Mouse (Mus musculus) midbrain, embryonic 15.5 days (tissue): ENCODE measurements around the gene Nol11. TPM values are rescaled to one million over a fixed set of nuclear protein-coding genes. Genes with fewer than 3 reads are reported as not detected.
A peak's percentile ranks its signal among the peaks of the same experiment; 100 is the strongest.
"Not testable (repeated sequence)": the region's sequence is repeated elsewhere in the genome, so short reads cannot be mapped to it uniquely, and the experiment has no call there.

Experiments used
- ATAC-seq: fragments of 200-750 bp; cut with Nextera tagmentation; replicated peaks from 2 replicates; pipeline ENCODE4 v1.8.0; 2017; ENCODE audit warnings: moderate TSS enrichment
- H3K27ac ChIP-seq: fragments of 300-500 bp; sonication (generic); 2 replicates; pipeline ENCODE4 v1.5.1; 2015; ENCODE audit warnings: mild to moderate bottlenecking, inconsistent platforms
- H3K27me3 ChIP-seq: fragments of 300-500 bp; sonication (generic); replicated peaks from 2 replicates; pipeline ENCODE4 v1.6.1; 2015; ENCODE audit warnings: inconsistent platforms
- H3K36me3 ChIP-seq: fragments of 300-500 bp; sonication (generic); replicated peaks from 2 replicates; pipeline ENCODE4 v1.6.1; 2015; ENCODE audit warnings: inconsistent platforms
- H3K4me1 ChIP-seq: fragments of 300-500 bp; sonication (generic); 2 replicates; pipeline ENCODE4 v1.6.1; 2015; ENCODE audit warnings: inconsistent platforms
- H3K4me2 ChIP-seq: fragments of 300-500 bp; sonication (generic); 2 replicates; pipeline ENCODE4 v1.6.1; 2015; ENCODE audit warnings: inconsistent platforms, mild to moderate bottlenecking, moderate library complexity
- H3K4me3 ChIP-seq: fragments of 300-500 bp; sonication (generic); 2 replicates; pipeline ENCODE4 v1.5.1; 2015; ENCODE audit warnings: mild to moderate bottlenecking, inconsistent platforms
- H3K9ac ChIP-seq: fragments of 300-500 bp; sonication (generic); 2 replicates; pipeline ENCODE4 v1.6.1; 2015; ENCODE audit warnings: mild to moderate bottlenecking, inconsistent platforms
- H3K9me3 ChIP-seq: fragments of 300-500 bp; sonication (generic); 2 replicates; pipeline ENCODE4 v1.6.1; 2016; ENCODE audit warnings: inconsistent platforms
- WGBS: fragments of 180-500 bp; shearing (Covaris S2); methylation state at CpG from one replicate; pipeline ENCODE4 v1.1.7; 2015; ENCODE audit warnings: mixed read lengths; 5-methylcytosine and 5-hydroxymethylcytosine counted together
- polyA plus RNA-seq: library from polyadenylated mRNA; unstranded; fragments of >200 nt; fragmentation: Nextera tagmentation; extraction: Ambion mirVana; gene quantifications from 2 replicates; pipeline ENCODE4 v1.2.1, GENCODE M21; 2015

Gene Nol11
- polyA plus RNA-seq, 1 experiment from 2014 or later: 54.5 TPM

DNA sequence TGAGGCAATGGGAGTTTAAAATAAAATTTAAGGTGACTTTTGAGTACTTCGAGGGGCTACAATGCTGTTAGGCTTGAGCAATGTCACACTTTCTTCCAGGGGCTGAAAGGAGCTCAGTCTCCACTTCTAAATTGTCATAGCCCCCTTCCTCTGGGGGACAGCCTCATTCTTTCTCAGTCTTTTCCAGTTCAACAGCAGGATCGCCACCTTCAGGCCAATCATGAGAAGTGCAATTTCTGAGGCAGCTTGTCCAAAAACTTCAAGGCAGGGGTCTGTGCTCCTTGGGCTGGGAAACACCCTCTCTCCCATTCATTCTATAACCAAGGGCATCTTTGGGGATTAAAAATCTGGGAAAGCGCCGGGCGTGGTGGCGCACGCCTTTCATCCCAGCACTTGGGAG, 37.4 kb downstream of the Nol11 start:
- Histone ChIP-seq H3K27me3 (no peaks in the 10 kb centered on the region), H3K27ac (no peak overlapping the region), H3K4me3 (no peak overlapping the region), H3K9me3 (no peaks in the 10 kb centered on the region), H3K4me1 (no peaks in the 10 kb centered on the region), H3K36me3 (no peaks in the 10 kb centered on the region), H3K9ac (no peak overlapping the region), H3K4me2 (no peak overlapping the region)
- no peak for ATAC-seq
- 81% methylated on average over 7 of the region's 7 CpGs for WGBS

DNA sequence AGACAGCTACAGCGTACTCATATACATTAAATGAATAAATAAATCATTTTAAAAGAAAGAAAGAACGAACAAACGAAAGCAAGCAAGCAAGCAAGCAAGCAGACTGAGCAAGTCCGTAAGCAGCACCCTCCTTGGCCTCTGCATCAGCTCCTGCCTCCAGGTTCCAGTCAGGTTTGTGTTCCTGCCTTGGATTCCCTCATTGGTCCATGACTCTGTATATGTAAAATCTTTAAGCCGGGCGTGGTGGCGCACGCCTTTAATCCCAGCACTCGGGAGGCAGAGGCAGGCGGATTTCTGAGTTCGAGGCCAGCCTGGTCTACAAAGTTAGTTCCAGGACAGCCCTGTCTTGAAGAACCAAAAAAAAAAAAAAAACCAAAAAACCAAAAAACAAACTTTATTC, 45.2 kb downstream of the Nol11 start:
- not testable (repeated sequence) for H3K4me1 ChIP-seq, ATAC-seq, H3K9me3 ChIP-seq, H3K4me3 ChIP-seq, H3K9ac ChIP-seq, H3K27me3 ChIP-seq, H3K27ac ChIP-seq, H3K4me2 ChIP-seq, H3K36me3 ChIP-seq
- 97% methylated on average over 11 of the region's 11 CpGs for WGBS

DNA sequence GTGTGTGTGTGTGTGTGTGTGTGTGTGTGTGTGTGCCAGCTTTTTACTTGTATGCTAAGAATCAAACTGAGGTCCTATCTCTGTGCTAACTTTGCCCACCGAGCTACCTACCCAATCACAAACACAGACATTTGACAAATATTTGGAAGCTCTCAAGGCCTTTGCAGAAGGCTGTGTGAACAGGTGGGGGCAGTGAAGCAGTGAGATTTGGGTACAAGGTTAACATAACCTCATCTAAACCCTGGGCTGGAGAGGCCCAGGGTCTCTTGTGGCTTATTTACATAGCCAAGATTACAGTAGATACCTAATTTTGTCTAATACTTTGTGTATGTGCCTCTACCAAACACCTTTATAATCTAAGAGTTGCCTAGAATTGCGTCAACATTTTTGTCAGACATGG, 46.8 kb downstream of the Nol11 start:
- 96% methylated on average over 2 of the region's 2 CpGs for WGBS
- no peak overlapping the region for H3K9ac ChIP-seq
- no peaks in the 10 kb centered on the region for H3K27me3 ChIP-seq
- no peak overlapping the region for H3K4me2 ChIP-seq
- no peak overlapping the region for H3K4me3 ChIP-seq
- no peaks in the 10 kb centered on the region for H3K9me3 ChIP-seq
- H3K36me3 ChIP-seq: no peaks in the 10 kb centered on the region
- no peak for ATAC-seq
- H3K27ac ChIP-seq: no peak overlapping the region
- no peaks in the 10 kb centered on the region for H3K4me1 ChIP-seq

DNA sequence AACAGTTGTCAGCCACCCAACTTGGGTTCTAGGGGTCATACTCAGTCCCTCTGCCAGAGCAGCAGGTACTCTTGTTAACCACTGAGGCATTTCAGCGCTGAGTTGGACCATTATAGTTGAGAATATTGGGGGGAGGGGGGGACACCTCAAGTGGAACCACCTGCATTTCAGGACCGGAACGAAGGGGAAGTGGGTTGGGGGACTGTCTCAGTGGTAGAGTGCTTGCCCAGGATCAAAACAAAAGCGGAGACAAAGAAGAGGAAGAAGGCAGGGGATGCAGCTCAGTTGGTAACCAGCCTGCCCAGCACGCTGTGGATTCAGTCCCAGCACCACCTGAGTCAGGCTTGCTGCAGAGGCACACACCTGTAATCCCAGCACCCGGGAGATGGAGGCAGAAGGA, 48.4 kb downstream of the Nol11 start:
- ATAC-seq: no peak
- whole genome bisulfite sequencing: 32% methylated on average over 6 of the region's 6 CpGs
- Histone ChIP-seq H3K27ac (no peak overlapping the region), H3K4me2 (no peak overlapping the region), H3K4me1 (no peaks in the 10 kb centered on the region), H3K9ac (no peak overlapping the region), H3K36me3 (no peaks in the 10 kb centered on the region), H3K27me3 (no peaks in the 10 kb centered on the region), H3K9me3 (no peaks in the 10 kb centered on the region), H3K4me3 (no peak overlapping the region)

DNA sequence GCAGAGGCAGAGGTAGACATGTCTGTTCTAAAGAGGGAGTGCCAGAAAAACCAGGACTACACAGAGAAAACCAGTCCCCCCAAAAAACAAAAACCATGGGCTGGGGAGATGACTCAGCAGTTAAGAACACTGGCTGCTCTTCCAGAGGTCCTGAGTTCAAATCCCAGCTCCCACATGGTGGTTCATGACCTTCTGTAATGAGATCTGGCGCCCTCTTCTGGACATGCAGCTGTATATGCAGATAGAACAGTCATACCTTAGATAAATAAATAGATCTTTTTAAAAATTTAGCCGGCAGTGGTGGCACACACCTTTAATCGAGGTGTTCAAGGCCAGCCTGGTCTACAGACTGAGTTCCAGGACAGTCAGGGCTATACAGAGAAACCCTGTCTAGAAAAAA, 50.5 kb downstream of the Nol11 start:
- Histone ChIP-seq H3K27ac (no peak overlapping the region), H3K4me3 (no peak overlapping the region), H3K4me1 (no peaks in the 10 kb centered on the region), H3K4me2 (no peak overlapping the region), H3K9me3 (no peaks in the 10 kb centered on the region), H3K9ac (no peak overlapping the region), H3K36me3 (no peaks in the 10 kb centered on the region), H3K27me3 (no peaks in the 10 kb centered on the region)
- WGBS: 79% methylated on average over 3 of the region's 3 CpGs
- ATAC-seq: no peak

DNA sequence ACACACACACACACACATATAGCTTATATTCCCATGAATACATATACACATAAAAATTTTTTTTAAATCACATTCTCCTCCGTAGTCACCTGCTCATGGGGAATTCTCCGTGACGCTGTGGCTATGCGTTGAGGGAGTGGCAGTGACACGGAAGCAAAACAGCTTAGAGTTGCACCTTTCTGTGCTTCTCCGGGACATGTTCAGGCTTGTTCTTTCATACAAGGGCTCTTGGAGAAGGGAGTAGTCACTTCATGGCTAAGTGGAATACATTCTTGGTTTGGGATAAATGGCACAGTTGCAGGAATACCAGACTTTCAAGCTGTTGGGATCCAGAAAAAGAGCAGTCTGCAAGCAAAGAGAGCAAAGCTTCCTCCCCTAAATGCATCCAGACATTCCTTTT, 51.6 kb downstream of the Nol11 start:
- no peak for ATAC-seq
- H3K27me3 ChIP-seq: no peaks in the 10 kb centered on the region
- H3K27ac ChIP-seq: no peak overlapping the region
- WGBS: 94% methylated on average over 6 of the region's 6 CpGs
- no peak overlapping the region for H3K9ac ChIP-seq
- no peak overlapping the region for H3K4me3 ChIP-seq
- H3K4me2 ChIP-seq: no peak overlapping the region
- H3K36me3 ChIP-seq: no peaks in the 10 kb centered on the region
- H3K9me3 ChIP-seq: no peaks in the 10 kb centered on the region
- H3K4me1 ChIP-seq: peaks cover 2% of the 10 kb centered on the region

DNA sequence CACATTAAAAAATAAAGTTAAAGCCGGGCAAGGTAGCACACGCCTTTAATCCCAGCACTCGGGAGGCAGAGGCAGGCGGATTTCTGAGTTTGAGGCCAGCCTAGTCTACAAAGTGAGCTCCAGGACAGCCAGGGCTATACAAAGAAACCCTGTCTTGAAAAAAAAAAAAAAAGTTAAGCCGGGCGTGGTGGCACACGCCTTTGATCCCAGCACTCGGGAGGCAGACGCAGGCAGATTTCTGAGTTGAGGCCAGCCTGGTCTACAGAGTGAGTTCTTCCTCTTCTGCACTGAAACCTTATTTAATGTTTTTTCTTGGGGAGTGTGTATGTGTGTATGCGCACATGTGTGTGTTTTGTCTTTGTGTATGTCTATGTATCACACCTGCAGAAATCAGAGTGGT, 52.7 kb downstream of the Nol11 start:
- not testable (repeated sequence) for H3K4me1 ChIP-seq, H3K9ac ChIP-seq, H3K4me2 ChIP-seq, H3K27me3 ChIP-seq, H3K27ac ChIP-seq, ATAC-seq, H3K36me3 ChIP-seq, H3K4me3 ChIP-seq, H3K9me3 ChIP-seq
- WGBS: 90% methylated on average over 10 of the region's 10 CpGs

DNA sequence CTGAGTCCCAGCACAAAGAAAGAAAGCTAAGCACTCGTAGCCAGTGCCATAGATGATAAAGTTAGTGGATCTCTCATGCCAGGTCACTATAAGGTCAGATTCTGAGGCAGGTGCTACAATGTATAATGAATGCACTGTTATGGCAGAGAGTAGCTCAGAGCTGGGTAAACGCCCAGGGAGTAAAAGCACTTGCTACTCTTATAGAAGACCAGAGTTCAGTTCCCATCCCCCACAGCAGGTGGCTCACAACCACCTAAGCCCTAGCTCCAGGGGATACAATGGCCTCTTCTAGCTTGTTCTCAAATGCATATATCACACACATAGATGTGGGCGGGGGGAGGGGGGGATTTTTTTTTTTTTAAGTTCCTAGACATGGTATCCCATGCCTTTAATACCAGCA, 53.4 kb downstream of the Nol11 start:
- WGBS: 48% methylated on average over 3 of the region's 3 CpGs
- H3K36me3 ChIP-seq: no peaks in the 10 kb centered on the region
- H3K4me2 ChIP-seq: no peak overlapping the region
- H3K9me3 ChIP-seq: no peaks in the 10 kb centered on the region
- H3K27me3 ChIP-seq: no peaks in the 10 kb centered on the region
- no peak overlapping the region for H3K27ac ChIP-seq
- no peak for ATAC-seq
- H3K4me1 ChIP-seq: peaks cover 8% of the 10 kb centered on the region
- no peak overlapping the region for H3K9ac ChIP-seq
- H3K4me3 ChIP-seq: no peak overlapping the region

DNA sequence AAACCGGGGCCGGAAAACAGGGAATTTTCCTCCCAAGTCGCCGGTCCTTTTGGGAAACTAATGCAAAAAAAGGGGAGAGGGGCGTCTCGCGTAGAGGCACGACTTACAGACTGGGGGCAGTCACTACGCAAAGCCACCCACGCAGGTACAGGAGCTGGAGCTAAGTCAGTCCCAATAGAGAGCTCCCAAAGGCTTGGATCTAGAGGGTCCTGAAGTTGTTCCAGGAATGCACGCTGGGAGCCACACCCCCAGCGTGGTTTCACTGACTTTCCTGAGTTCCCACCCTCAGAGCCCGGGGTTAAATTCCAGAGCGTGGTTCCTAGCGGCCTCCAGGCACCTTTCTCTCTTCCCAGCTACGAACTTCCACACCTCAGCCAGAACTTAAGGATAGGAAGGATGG, 56.8 kb downstream of the Nol11 start:
- peak overlapping the region; percentile 95 for H3K4me3 ChIP-seq
- under 1% methylated on average over 16 of the region's 16 CpGs for WGBS
- peak; percentile 58 for ATAC-seq
- H3K4me1 ChIP-seq: peaks cover 32% of the 10 kb centered on the region
- H3K4me2 ChIP-seq: peak overlapping the region; percentile 92
- H3K36me3 ChIP-seq: no peaks in the 10 kb centered on the region
- H3K27ac ChIP-seq: peak overlapping the region; percentile 97
- H3K9me3 ChIP-seq: no peaks in the 10 kb centered on the region
- H3K27me3 ChIP-seq: no peaks in the 10 kb centered on the region
- peak overlapping the region; percentile 56 for H3K9ac ChIP-seq

DNA sequence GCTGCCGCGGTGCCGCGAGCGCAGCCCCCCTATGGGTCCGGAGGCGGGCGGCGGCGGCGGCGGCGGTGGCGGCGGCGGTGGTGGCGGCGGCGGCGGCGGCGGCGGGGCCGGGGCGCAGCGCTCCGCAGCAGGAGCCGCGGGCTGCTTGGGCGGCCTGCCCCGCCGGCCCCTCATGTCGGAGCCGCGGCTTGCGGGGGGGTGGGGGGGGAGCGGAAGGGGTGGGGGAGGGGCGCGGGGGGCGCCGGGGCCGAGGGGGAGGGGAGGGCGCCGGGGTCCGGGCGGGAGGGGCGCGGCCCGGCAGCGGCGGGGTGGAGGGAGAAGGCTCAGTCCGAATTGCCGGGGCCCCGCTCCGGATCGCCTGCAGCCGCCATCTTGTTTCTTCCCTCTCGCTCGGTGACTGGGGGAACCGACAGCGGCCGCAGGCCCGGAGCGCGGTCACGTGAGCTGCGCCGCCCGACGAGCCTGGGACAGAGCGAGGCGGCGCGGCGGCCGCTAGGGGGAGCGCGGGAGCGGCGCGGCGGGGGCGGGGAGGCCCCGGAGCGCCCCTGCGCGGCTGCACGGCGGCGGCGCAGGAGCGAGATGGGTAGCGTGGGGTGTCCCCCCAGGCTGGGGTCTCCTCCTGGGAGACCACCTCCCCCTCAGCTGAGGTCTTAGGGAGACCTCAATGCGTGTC, 57.3 kb downstream of the Nol11 start, which contains the start of gene Bptf:
TSS of gene Bptf (minus strand) at position 379 of the 673 bp plus-strand sequence.
- Histone ChIP-seq H3K4me1 (peaks cover 37% of the 10 kb centered on the region), H3K9me3 (no peaks in the 10 kb centered on the region), H3K9ac (peak within 1 kb of the TSS; percentile 94), H3K27me3 (no peaks in the 10 kb centered on the region), H3K36me3 (no peaks in the 10 kb centered on the region), H3K27ac (peak within 1 kb of the TSS; percentile 97), H3K4me3 (peak within 1 kb of the TSS; percentile 95), H3K4me2 (peak within 1 kb of the TSS; percentile 92)
- WGBS: under 1% methylated on average over 40 of the region's 94 CpGs
- ATAC-seq: peak; percentile 98

DNA sequence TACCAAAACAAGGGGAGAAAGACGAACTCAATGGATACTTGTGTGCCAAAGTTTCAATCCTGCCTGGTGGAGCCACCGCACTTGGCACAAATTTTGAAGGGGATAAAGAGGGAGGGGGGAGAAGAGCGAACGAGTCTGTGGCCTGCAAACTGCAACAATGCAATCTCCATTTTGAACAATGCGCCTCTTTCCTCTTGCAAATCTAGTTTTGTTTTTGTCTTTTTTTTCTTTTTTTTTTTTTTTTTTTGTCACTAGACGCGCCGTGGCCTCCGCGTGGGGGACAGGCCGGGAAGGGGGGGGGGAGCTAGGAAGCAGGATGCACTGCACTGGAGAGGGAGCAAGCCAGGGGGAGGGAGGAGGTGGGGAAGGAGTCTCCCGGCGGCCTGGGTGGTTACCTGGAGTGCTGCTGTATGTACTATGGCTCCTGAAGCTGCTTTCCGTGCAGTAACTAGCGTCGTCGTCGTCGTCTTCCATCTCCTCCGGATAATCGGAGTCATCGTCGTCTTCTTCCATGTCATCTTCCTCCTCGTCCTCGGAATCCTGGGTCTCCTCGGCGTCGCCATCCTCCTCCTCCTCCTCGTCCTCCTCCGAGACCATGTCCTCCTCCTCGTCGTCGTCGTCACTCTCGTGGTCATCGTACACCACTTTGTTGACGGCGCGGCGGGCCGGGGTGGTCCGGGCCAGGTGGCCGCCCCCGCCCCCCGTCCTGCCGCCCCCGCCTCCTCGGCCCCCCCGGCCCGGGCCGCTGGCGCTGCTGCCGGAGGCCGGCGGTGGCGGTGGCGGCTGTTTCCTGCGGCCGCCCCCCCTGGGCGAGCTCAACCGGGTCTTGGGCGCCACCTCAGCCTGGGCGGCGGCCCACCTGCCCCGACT, 58.1 kb downstream of the Nol11 start:
- Histone ChIP-seq H3K4me3 (peak overlapping the region; percentile 95), H3K9me3 (no peaks in the 10 kb centered on the region), H3K27me3 (no peaks in the 10 kb centered on the region), H3K27ac (peak overlapping the region; percentile 97), H3K36me3 (no peaks in the 10 kb centered on the region), H3K4me1 (peaks cover 38% of the 10 kb centered on the region), H3K9ac (peak overlapping the region; percentile 94), H3K4me2 (peak overlapping the region; percentile 92)
- WGBS: under 1% methylated on average over 35 of the region's 65 CpGs
- ATAC-seq: peak; percentile 77

DNA sequence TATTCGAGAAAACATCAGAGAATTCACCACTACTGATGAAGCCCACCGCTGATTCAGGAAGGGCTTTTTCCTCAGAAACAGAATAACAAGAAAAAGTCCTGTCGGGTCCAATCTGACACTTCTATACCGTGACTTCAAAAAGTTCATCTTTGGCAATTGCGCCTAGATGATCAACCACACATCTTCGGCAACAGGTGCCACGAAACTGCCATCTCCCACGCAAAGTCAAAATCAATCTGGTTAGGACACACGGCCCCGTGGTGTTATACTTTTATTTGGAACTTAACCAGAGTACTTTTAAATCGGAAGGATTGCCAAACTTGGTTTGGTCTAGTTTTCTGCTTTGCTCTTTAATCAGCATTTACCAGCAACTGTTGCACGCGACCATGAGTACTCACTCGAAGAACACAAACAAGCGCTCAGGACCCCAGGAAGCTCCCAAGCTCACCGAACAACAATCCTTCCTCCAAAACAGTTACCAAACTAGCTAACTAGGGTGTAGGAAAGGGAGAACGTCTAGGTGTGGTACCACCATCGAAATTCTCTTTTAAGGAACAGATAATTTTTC, 58.9 kb downstream of the Nol11 start:
- Histone ChIP-seq H3K9ac (peak overlapping the region; percentile 94), H3K4me3 (peak overlapping the region; percentile 95), H3K27ac (peak overlapping the region; percentile 97), H3K4me2 (peak overlapping the region; percentile 92), H3K4me1 (peaks cover 39% of the 10 kb centered on the region), H3K36me3 (no peaks in the 10 kb centered on the region), H3K27me3 (no peaks in the 10 kb centered on the region), H3K9me3 (no peaks in the 10 kb centered on the region)
- 1% methylated on average over 18 of the region's 18 CpGs for WGBS
- no peak for ATAC-seq
